Mouse (Mus musculus): ENCODE data around the gene C2cd4a.
A peak's percentile ranks its signal among the peaks of the same experiment; 100 is the strongest.

C2cd4a gene

GRCm38 (mm10) chr9:67832046-67832605 is at the start of gene C2cd4a:
Gene C2cd4a, minus strand, starts transcription at chr9:67832330.
- no peak for DNase-seq

GRCm38 (mm10) chr9:67878197-67878769 is 46.2 kb upstream of the C2cd4a start:
- DNase-seq, result no peak

- DNase-seq, result no peak
Observed at GRCm38 (mm10) chr9:67877081-67877718, 45.1 kb upstream of the C2cd4a start.

DNA sequence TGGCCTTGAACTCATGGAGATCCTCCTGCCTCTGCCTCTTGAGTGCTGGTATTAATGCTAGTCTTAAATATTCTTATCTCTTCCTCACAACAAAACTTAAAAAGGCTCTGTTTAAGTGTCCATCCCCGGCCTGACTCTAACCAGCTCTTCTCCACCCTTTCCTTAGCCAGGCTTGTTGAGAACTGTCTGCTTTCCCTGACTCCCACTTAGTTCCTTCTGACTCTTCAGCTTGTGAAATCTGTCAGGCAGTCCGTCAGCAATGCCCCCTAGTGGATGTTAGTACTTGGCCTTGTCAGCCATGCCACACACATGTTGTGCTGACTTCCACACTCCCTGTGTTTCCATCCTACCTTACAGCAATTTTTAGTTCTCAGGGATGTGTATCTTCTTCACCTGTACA is 43.2 kb upstream of the C2cd4a start:
- DNase-seq, result peak; percentile 17

- DNase-seq, result no peak
Observed at GRCm38 (mm10) chr9:67874522-67875222, 42.5 kb upstream of the C2cd4a start.

DNA sequence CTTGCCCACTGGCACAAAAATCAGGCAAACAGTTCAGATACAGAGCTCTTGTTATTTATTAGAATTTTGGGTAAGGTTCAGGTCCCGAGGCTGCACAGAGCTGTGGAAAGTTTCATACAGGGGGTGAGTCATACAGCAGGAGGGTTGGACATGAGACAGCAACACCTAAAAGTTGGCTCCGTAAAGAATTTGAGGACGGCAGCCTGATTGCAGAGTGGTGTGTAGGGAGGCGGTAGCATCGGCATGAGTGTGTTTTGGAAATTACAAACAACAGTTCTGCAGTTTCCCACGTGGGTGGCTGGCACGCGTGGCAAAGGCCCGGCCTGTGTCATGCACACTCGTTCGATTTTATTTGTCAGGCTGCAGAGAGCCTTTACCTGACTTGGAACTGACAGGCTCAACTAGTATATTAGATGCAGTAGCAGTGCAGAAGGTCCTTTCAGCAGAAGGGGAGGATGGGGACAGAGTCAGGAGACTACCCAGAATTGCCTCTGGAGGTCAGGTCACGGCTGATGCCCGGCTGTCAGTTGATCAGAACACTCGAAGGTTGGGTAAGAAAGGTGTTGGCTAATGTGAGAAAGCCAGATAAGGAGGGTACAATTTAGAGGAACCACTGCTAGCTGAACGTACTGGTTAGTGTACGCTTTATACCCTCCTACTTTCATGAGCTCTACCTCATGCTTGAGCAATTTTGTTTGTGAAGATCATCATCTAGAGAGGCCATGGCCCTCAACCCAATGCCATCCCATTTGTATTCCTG is 37.7 kb upstream of the C2cd4a start:
- no peak for DNase-seq

- no peak for DNase-seq
Observed at GRCm38 (mm10) chr9:67867411-67867810, 35.3 kb upstream of the C2cd4a start.

- no peak for DNase-seq
Observed at GRCm38 (mm10) chr9:67865411-67865810, 33.3 kb upstream of the C2cd4a start.

- no peak for DNase-seq
Observed at GRCm38 (mm10) chr9:67864011-67864410, 31.9 kb upstream of the C2cd4a start.

- DNase-seq, result no peak
Observed at GRCm38 (mm10) chr9:67863332-67863731, 31.2 kb upstream of the C2cd4a start.

GRCm38 (mm10) chr9:67860273-67860672 is 28.1 kb upstream of the C2cd4a start:
- no peak for DNase-seq

GRCm38 (mm10) chr9:67851150-67851549 is 19.0 kb upstream of the C2cd4a start:
- DNase-seq, result peak; percentile 21

DNA sequence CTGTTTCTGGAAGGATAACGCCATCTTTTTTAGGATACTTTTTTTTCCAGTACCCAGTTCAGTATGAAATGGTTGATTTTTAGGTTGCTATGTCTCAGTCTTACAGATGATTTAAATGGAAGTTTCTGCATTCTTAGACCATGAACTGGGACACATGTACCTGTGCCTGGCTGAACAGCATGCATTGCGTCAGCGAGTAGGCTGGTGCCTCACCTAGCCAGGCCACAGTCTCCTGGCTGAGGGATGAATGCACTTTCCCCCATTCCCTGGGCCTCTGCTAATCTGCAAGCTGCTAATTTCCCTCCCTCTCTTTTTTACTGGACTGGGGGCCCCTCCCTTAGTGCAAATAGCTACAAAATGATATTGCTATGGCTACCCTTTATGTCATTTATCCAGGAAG is 17.7 kb upstream of the C2cd4a start:
- DNase-seq, result no peak

GRCm38 (mm10) chr9:67849397-67849796 is 17.3 kb upstream of the C2cd4a start:
- DNase-seq, result no peak

DNA sequence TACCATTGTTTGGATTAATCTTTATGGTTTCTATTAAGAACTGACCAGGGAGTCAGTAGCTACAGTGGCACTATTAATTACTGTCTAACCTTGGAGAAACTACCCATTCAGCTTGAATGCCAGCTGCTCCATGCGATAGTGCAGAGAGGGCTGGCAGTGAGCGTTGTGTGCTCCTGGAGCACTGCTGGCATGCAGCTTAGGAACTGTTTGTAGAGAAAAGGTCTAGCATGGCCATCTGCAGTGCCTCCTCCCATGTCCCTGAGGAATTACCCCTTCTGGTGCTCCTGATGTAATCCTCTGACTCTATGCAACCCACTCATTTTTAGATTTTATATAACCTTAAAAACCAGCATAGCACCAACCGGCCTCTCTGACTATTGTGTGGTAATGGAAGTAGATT is 15.5 kb upstream of the C2cd4a start:
- no peak for DNase-seq

- no peak for DNase-seq
Observed at GRCm38 (mm10) chr9:67846089-67846488, 14.0 kb upstream of the C2cd4a start.

DNA sequence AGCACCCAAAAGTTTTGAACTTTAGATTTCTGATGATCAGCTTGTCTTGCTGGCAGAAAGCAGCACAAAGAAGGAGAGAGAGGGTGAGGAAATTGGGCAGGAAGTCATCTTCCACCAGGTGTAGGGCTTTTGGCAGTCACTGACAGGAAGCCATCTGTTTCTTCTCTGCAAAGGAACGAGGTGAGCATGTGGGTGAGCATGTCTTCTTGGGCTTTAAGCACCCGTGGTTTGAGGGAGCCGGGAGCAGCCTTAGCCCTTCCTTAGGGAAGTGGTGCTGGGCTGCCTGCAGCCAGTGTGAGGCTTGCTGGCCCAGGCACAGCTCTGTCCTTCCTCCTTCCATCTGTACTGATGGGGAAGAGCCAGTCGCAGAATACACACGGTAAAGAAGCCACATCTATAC is 13.5 kb upstream of the C2cd4a start:
- DNase-seq, result no peak

DNA sequence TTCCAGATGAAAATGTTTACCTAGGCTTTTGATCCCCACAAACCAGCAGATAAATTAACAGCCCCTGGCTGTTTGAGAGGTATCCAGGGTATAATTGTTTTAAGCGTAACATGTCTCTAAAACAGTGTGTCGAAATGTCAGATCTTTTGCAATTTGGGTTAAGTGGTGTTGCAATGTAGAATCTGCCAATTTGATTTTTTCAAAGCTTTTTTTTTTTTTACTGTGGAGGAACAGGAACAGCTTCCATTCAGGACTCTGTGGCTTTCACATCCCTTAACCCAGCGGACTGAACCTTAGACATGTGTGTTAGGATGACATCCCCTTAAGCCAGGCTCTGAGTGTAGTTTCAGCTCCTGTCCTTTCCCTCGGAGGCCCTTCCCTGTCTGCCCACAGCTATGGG is 12.9 kb upstream of the C2cd4a start:
- no peak for DNase-seq

- no peak for DNase-seq
Observed at GRCm38 (mm10) chr9:67842797-67843196, 10.7 kb upstream of the C2cd4a start.

GRCm38 (mm10) chr9:67839981-67840859 is 8.1 kb upstream of the C2cd4a start, which contains the start of gene Vps13c:
Gene Vps13c, plus strand, starts transcription at chr9:67840396.
- DNase-seq, result peak; percentile 79

GRCm38 (mm10) chr9:67837311-67837710 is 5.2 kb upstream of the C2cd4a start:
- DNase-seq, result no peak

- no peak for DNase-seq
Observed at GRCm38 (mm10) chr9:67834535-67834934, 2.4 kb upstream of the C2cd4a start.

All from right cerebral cortex, postnatal 14 days (tissue).